Mouse (Mus musculus): ENCODE data around the gene Zeb2. TPM values are rescaled to one million over a fixed set of nuclear protein-coding genes. Genes with fewer than 3 reads are reported as not detected.

The Zeb2 gene
- polyA plus RNA-seq, 1 experiment from 2014 or later = 28.0 TPM

- H3K27ac ChIP-seq (ENCODE audit: poor library complexity, severe bottlenecking) = peak overlapping the region; percentile 81
- no peak overlapping the region for H3K9ac ChIP-seq
- peaks cover 63% of the 10 kb centered on the region for H3K4me1 ChIP-seq (replicated peaks)
- peak overlapping the region; percentile 43 for H3K4me2 ChIP-seq
- no peak overlapping the region for H3K4me3 ChIP-seq
- WGBS = 44% methylated on average over 13 of the region's 13 CpGs
- H3K27me3 ChIP-seq (replicated peaks) = no peaks in the 10 kb centered on the region
- H3K9me3 ChIP-seq (replicated peaks) = no peaks in the 10 kb centered on the region
- peak; percentile 77 for ATAC-seq (ENCODE audit: insufficient number of reproducible peaks, low FRiP score)
- no peaks in the 10 kb centered on the region for H3K36me3 ChIP-seq
Observed at GRCm38 (mm10) chr2:45040706-45041312, 76.4 kb downstream of the Zeb2 start.

GRCm38 (mm10) chr2:45039503-45039902 is 77.7 kb downstream of the Zeb2 start:
- no peak overlapping the region for H3K27ac ChIP-seq (ENCODE audit: poor library complexity, severe bottlenecking)
- no peak for ATAC-seq (ENCODE audit: insufficient number of reproducible peaks, low FRiP score)

GRCm38 (mm10) chr2:45028091-45028638 is 89.0 kb downstream of the Zeb2 start:
- no peak overlapping the region for H3K27ac ChIP-seq (ENCODE audit: poor library complexity, severe bottlenecking)
- no peak overlapping the region for H3K4me2 ChIP-seq
- H3K9ac ChIP-seq = no peak overlapping the region
- peaks cover 19% of the 10 kb centered on the region for H3K4me1 ChIP-seq (replicated peaks)
- no peaks in the 10 kb centered on the region for H3K9me3 ChIP-seq (replicated peaks)
- H3K27me3 ChIP-seq (replicated peaks) = no peaks in the 10 kb centered on the region
- H3K4me3 ChIP-seq = no peak overlapping the region
- 83% methylated on average over 7 of the region's 7 CpGs for WGBS
- H3K36me3 ChIP-seq = no peaks in the 10 kb centered on the region
- ATAC-seq (ENCODE audit: insufficient number of reproducible peaks, low FRiP score) = no peak

More at GRCm38 (mm10) chr2:45039503-45039902, 77.7 kb downstream of the Zeb2 start:
- Histone ChIP-seq H3K9me3 (replicated peaks) (no peaks in the 10 kb centered on the region), H3K4me1 (replicated peaks) (peaks cover 57% of the 10 kb centered on the region), H3K27me3 (replicated peaks) (no peaks in the 10 kb centered on the region), H3K4me2 (no peak overlapping the region), H3K36me3 (no peaks in the 10 kb centered on the region), H3K9ac (no peak overlapping the region), H3K4me3 (no peak overlapping the region)

- peaks cover 21% of the 10 kb centered on the region for H3K36me3 ChIP-seq
- WGBS = 84% methylated on average over 5 of the region's 5 CpGs
- no peaks in the 10 kb centered on the region for H3K9me3 ChIP-seq (replicated peaks)
- no peak for ATAC-seq (ENCODE audit: insufficient number of reproducible peaks, low FRiP score)
- H3K4me1 ChIP-seq (replicated peaks) = peaks cover 26% of the 10 kb centered on the region
- H3K27me3 ChIP-seq (replicated peaks) = no peaks in the 10 kb centered on the region
- no peak overlapping the region for H3K9ac ChIP-seq
- no peak overlapping the region for H3K27ac ChIP-seq (ENCODE audit: poor library complexity, severe bottlenecking)
- H3K4me3 ChIP-seq = no peak overlapping the region
- no peak overlapping the region for H3K4me2 ChIP-seq
Observed at GRCm38 (mm10) chr2:45017186-45017800, 99.9 kb downstream of the Zeb2 start.

GRCm38 (mm10) chr2:45013325-45013724 is 103.9 kb downstream of the Zeb2 start:
- Histone ChIP-seq H3K9me3 (replicated peaks) (no peaks in the 10 kb centered on the region), H3K9ac (no peak overlapping the region), H3K4me2 (no peak overlapping the region), H3K27me3 (replicated peaks) (no peaks in the 10 kb centered on the region), H3K4me3 (no peak overlapping the region), H3K4me1 (replicated peaks) (peaks cover 10% of the 10 kb centered on the region), H3K27ac (ENCODE audit: poor library complexity, severe bottlenecking) (peak overlapping the region; percentile 2; the same call in 1 of the 2 replicates), H3K36me3 (peaks cover 32% of the 10 kb centered on the region)
- 39% methylated on average over 5 of the region's 5 CpGs for WGBS
- ATAC-seq (ENCODE audit: insufficient number of reproducible peaks, low FRiP score) = no peak

GRCm38 (mm10) chr2:45012676-45013075 is 104.5 kb downstream of the Zeb2 start:
- ATAC-seq (ENCODE audit: insufficient number of reproducible peaks, low FRiP score) = no peak
- peak overlapping the region; percentile 2 for H3K27ac ChIP-seq (ENCODE audit: poor library complexity, severe bottlenecking)
- WGBS = 94% methylated on average over 3 of the region's 3 CpGs
- H3K4me3 ChIP-seq = no peak overlapping the region
- H3K9ac ChIP-seq = no peak overlapping the region
- H3K36me3 ChIP-seq = peaks cover 30% of the 10 kb centered on the region
- peaks cover 10% of the 10 kb centered on the region for H3K4me1 ChIP-seq (replicated peaks)
- H3K9me3 ChIP-seq (replicated peaks) = no peaks in the 10 kb centered on the region
- H3K4me2 ChIP-seq = no peak overlapping the region
- no peaks in the 10 kb centered on the region for H3K27me3 ChIP-seq (replicated peaks)

GRCm38 (mm10) chr2:45010701-45011100 is 106.5 kb downstream of the Zeb2 start:
- Histone ChIP-seq H3K4me2 (no peak overlapping the region), H3K9ac (no peak overlapping the region), H3K4me3 (no peak overlapping the region), H3K36me3 (peaks cover 24% of the 10 kb centered on the region), H3K9me3 (replicated peaks) (no peaks in the 10 kb centered on the region), H3K27me3 (replicated peaks) (no peaks in the 10 kb centered on the region), H3K4me1 (replicated peaks) (peaks cover 10% of the 10 kb centered on the region), H3K27ac (ENCODE audit: poor library complexity, severe bottlenecking) (no peak overlapping the region)
- no peak for ATAC-seq (ENCODE audit: insufficient number of reproducible peaks, low FRiP score)
- 94% methylated on average over 1 of the region's 1 CpGs for WGBS

GRCm38 (mm10) chr2:44999906-45000305 is 117.3 kb downstream of the Zeb2 start:
- 60% methylated on average over 6 of the region's 6 CpGs for WGBS
- H3K36me3 ChIP-seq = peaks cover 40% of the 10 kb centered on the region

GRCm38 (mm10) chr2:44998710-44999109 is 118.5 kb downstream of the Zeb2 start:
- no peak overlapping the region for H3K9ac ChIP-seq
- H3K27ac ChIP-seq (ENCODE audit: poor library complexity, severe bottlenecking) = no peak overlapping the region
- H3K4me3 ChIP-seq = no peak overlapping the region
- H3K27me3 ChIP-seq (replicated peaks) = no peaks in the 10 kb centered on the region
- H3K36me3 ChIP-seq = peaks cover 46% of the 10 kb centered on the region
- H3K4me1 ChIP-seq (replicated peaks) = 0 out of 2 replicates have a peak, but pooled peaks cover 3% of the 10 kb centered on the region
- WGBS = 92% methylated on average over 5 of the region's 5 CpGs
- ATAC-seq (ENCODE audit: insufficient number of reproducible peaks, low FRiP score) = no peak
- H3K4me2 ChIP-seq = no peak overlapping the region
- H3K9me3 ChIP-seq (replicated peaks) = no peaks in the 10 kb centered on the region

More at GRCm38 (mm10) chr2:44999906-45000305, 117.3 kb downstream of the Zeb2 start:
- H3K27ac ChIP-seq (ENCODE audit: poor library complexity, severe bottlenecking) = no peak overlapping the region
- H3K4me1 ChIP-seq (replicated peaks) = 0 out of 2 replicates have a peak, but pooled peaks cover 3% of the 10 kb centered on the region
- no peak overlapping the region for H3K4me2 ChIP-seq
- H3K9ac ChIP-seq = no peak overlapping the region
- H3K27me3 ChIP-seq (replicated peaks) = no peaks in the 10 kb centered on the region
- H3K4me3 ChIP-seq = no peak overlapping the region
- ATAC-seq (ENCODE audit: insufficient number of reproducible peaks, low FRiP score) = no peak
- no peaks in the 10 kb centered on the region for H3K9me3 ChIP-seq (replicated peaks)

GRCm38 (mm10) chr2:44981646-44982045 is 135.5 kb downstream of the Zeb2 start:
- no peak overlapping the region for H3K4me2 ChIP-seq
- no peaks in the 10 kb centered on the region for H3K36me3 ChIP-seq
- 76% methylated on average over 3 of the region's 3 CpGs for WGBS
- 0 out of 2 replicates have a peak, but pooled peaks cover 8% of the 10 kb centered on the region for H3K4me1 ChIP-seq (replicated peaks)
- no peaks in the 10 kb centered on the region for H3K27me3 ChIP-seq (replicated peaks)
- no peak overlapping the region for H3K9ac ChIP-seq
- ATAC-seq (ENCODE audit: insufficient number of reproducible peaks, low FRiP score) = no peak
- no peaks in the 10 kb centered on the region for H3K9me3 ChIP-seq (replicated peaks)
- H3K27ac ChIP-seq (ENCODE audit: poor library complexity, severe bottlenecking) = no peak overlapping the region
- no peak overlapping the region for H3K4me3 ChIP-seq

GRCm38 (mm10) chr2:44979042-44979721 is 138.0 kb downstream of the Zeb2 start:
- Histone ChIP-seq H3K4me3 (peak overlapping the region; percentile 35), H3K27ac (ENCODE audit: poor library complexity, severe bottlenecking) (no peak overlapping the region), H3K9me3 (replicated peaks) (no peaks in the 10 kb centered on the region), H3K4me2 (peak overlapping the region; percentile 69), H3K36me3 (no peaks in the 10 kb centered on the region), H3K4me1 (replicated peaks) (0 out of 2 replicates have a peak, but pooled peaks cover 8% of the 10 kb centered on the region), H3K27me3 (replicated peaks) (no peaks in the 10 kb centered on the region), H3K9ac (no peak overlapping the region)
- ATAC-seq (ENCODE audit: insufficient number of reproducible peaks, low FRiP score) = no peak
- WGBS = 8% methylated on average over 18 of the region's 18 CpGs
